Mouse (Mus musculus): ENCODE measurements at regions not wholly inside any gene's neighbourhood (a gene's known extent, or its start where the extent isn't known, plus 50 kb on each side); places are given as distances from the start of the nearest gene placed in this dataset.

DNA sequence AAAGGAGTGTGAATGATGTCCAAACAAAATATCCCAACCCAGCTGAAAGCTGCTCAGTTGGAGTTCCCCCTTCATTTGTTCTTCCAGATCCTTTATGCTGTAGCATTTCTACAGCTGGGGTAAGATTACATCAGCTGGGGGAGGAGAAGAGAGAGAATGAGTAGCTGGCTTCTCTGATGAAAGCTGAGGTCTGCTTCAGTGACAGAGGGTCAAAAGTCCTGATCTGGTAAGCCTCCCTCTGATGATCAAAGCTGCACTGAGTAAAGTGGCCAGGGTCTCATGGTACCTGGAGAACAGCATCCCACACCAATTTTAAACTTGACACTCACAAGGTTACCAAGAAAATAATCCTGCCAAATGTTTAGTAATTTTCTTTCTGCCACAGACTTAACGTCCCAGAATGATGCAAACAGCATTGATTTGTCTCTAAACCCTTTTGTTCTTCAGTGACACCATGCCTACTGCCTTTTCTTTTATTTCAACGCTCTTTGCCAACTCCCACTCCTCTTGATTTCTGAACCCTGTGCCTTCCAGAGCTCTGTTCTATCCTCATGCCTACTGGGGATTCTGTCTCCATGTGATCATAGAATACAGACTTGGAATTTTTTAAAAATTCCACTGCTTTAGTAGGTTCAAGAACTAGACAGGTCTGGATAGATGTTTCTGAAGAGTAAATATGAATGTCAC is 119.3 kb upstream of the Fshr start:
- Histone ChIP-seq H3K27me3 (replicated peaks; ENCODE audit: control insufficient read depth, insufficient read depth, low read length) (no peaks in the 10 kb centered on the region), H3K36me3 (ENCODE audit: control insufficient read depth, insufficient read depth, low read length) (no peaks in the 10 kb centered on the region), H3K9me3 (ENCODE audit: control insufficient read depth, low read length) (no peaks in the 10 kb centered on the region), H3K27ac (ENCODE audit: low read length) (no peak overlapping the region), H3K4me3 (ENCODE audit: low read length) (no peak overlapping the region), H3K9ac (ENCODE audit: low read depth, low read length) (no peak overlapping the region), H3K4me1 (ENCODE audit: control insufficient read depth, insufficient read depth, low read length) (no peaks in the 10 kb centered on the region), H3K4me2 (ENCODE audit: low read depth, low read length) (no peak overlapping the region)
- 60% methylated on average over 2 of the region's 2 CpGs for WGBS
- ATAC-seq, result no peak

GRCm38 (mm10) chr17:89318356-89318755 is 117.9 kb upstream of the Fshr start:
- Histone ChIP-seq H3K4me1 (ENCODE audit: control insufficient read depth, insufficient read depth, low read length) (no peaks in the 10 kb centered on the region), H3K27ac (ENCODE audit: low read length) (no peak overlapping the region), H3K9ac (ENCODE audit: low read depth, low read length) (no peak overlapping the region), H3K27me3 (replicated peaks; ENCODE audit: control insufficient read depth, insufficient read depth, low read length) (no peaks in the 10 kb centered on the region), H3K4me2 (ENCODE audit: low read depth, low read length) (no peak overlapping the region), H3K36me3 (ENCODE audit: control insufficient read depth, insufficient read depth, low read length) (no peaks in the 10 kb centered on the region), H3K9me3 (ENCODE audit: control insufficient read depth, low read length) (no peaks in the 10 kb centered on the region), H3K4me3 (ENCODE audit: low read length) (no peak overlapping the region)
- WGBS, result 86% methylated on average over 1 of the region's 1 CpGs
- ATAC-seq, result no peak

DNA sequence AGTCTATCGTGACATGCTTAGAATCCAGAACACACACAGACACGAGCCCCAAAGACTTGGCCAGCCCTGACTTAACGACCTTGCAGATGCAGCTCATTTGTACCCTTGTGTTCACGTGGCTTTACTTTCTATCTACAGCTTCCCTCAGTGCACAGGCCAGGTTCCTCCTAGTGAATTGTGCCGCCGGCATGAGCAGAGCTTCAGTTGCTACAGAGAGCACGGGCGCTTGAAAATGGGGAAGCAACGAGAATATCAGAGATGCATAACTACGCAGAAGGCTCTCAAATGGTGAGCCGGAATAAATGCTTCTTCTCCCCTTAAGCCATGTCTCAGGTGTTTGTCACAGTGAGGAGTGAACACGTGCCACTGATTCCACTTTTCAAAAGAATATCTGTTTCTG is 110.7 kb upstream of the Fshr start:
- ATAC-seq, result no peak
- Histone ChIP-seq H3K4me2 (ENCODE audit: low read depth, low read length) (no peak overlapping the region), H3K27me3 (replicated peaks; ENCODE audit: control insufficient read depth, insufficient read depth, low read length) (no peaks in the 10 kb centered on the region), H3K36me3 (ENCODE audit: control insufficient read depth, insufficient read depth, low read length) (no peaks in the 10 kb centered on the region), H3K27ac (ENCODE audit: low read length) (no peak overlapping the region), H3K9ac (ENCODE audit: low read depth, low read length) (no peak overlapping the region), H3K4me1 (ENCODE audit: control insufficient read depth, insufficient read depth, low read length) (no peaks in the 10 kb centered on the region), H3K9me3 (ENCODE audit: control insufficient read depth, low read length) (no peaks in the 10 kb centered on the region), H3K4me3 (ENCODE audit: low read length) (no peak overlapping the region)
- WGBS, result 81% methylated on average over 12 of the region's 12 CpGs

DNA sequence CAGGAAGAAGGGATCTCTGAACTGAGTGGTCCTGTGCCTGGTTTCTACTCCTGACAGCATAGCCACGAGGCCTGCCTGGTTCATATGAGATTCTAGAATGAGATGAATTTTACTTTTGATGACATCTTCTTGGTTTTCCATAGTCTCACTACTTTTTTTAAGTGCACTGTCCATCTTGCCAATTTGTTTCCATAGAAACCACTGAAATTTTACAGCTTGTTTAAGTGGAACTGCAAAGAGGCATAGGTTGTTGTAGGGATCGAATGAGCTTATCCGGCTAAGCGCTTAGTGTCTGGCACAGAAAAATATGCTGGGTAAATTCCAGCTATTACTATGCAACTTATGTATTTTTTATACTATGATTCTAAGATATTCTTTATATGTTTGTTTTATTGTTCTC is 100.8 kb upstream of the Fshr start:
- Histone ChIP-seq H3K27ac (ENCODE audit: low read length) (no peak overlapping the region), H3K9me3 (ENCODE audit: control insufficient read depth, low read length) (no peaks in the 10 kb centered on the region), H3K4me2 (ENCODE audit: low read depth, low read length) (no peak overlapping the region), H3K4me3 (ENCODE audit: low read length) (no peak overlapping the region), H3K4me1 (ENCODE audit: control insufficient read depth, insufficient read depth, low read length) (no peaks in the 10 kb centered on the region), H3K9ac (ENCODE audit: low read depth, low read length) (no peak overlapping the region), H3K27me3 (replicated peaks; ENCODE audit: control insufficient read depth, insufficient read depth, low read length) (no peaks in the 10 kb centered on the region), H3K36me3 (ENCODE audit: control insufficient read depth, insufficient read depth, low read length) (no peaks in the 10 kb centered on the region)
- WGBS, result 71% methylated on average over 4 of the region's 4 CpGs
- no peak for ATAC-seq

- H3K27ac ChIP-seq (ENCODE audit: low read length), result no peak overlapping the region
- H3K9me3 ChIP-seq (ENCODE audit: control insufficient read depth, low read length), result no peaks in the 10 kb centered on the region
- no peak overlapping the region for H3K4me2 ChIP-seq (ENCODE audit: low read depth, low read length)
- WGBS, result 36% methylated on average over 4 of the region's 4 CpGs
- H3K36me3 ChIP-seq (ENCODE audit: control insufficient read depth, insufficient read depth, low read length), result no peaks in the 10 kb centered on the region
- no peak for ATAC-seq
- no peak overlapping the region for H3K9ac ChIP-seq (ENCODE audit: low read depth, low read length)
- H3K27me3 ChIP-seq (replicated peaks; ENCODE audit: control insufficient read depth, insufficient read depth, low read length), result no peaks in the 10 kb centered on the region
- no peak overlapping the region for H3K4me3 ChIP-seq (ENCODE audit: low read length)
- no peaks in the 10 kb centered on the region for H3K4me1 ChIP-seq (ENCODE audit: control insufficient read depth, insufficient read depth, low read length)
Measured at GRCm38 (mm10) chr17:89297277-89298002, 97.0 kb upstream of the Fshr start.

- 89% methylated on average over 2 of the region's 2 CpGs for WGBS
- H3K27me3 ChIP-seq (replicated peaks; ENCODE audit: control insufficient read depth, insufficient read depth, low read length), result no peaks in the 10 kb centered on the region
- H3K27ac ChIP-seq (ENCODE audit: low read length), result no peak overlapping the region
- no peaks in the 10 kb centered on the region for H3K36me3 ChIP-seq (ENCODE audit: control insufficient read depth, insufficient read depth, low read length)
- no peak overlapping the region for H3K4me2 ChIP-seq (ENCODE audit: low read depth, low read length)
- H3K4me3 ChIP-seq (ENCODE audit: low read length), result no peak overlapping the region
- H3K9me3 ChIP-seq (ENCODE audit: control insufficient read depth, low read length), result no peaks in the 10 kb centered on the region
- H3K4me1 ChIP-seq (ENCODE audit: control insufficient read depth, insufficient read depth, low read length), result no peaks in the 10 kb centered on the region
- ATAC-seq, result no peak
- H3K9ac ChIP-seq (ENCODE audit: low read depth, low read length), result no peak overlapping the region
Measured at GRCm38 (mm10) chr17:89281321-89281720, 80.8 kb upstream of the Fshr start.

DNA sequence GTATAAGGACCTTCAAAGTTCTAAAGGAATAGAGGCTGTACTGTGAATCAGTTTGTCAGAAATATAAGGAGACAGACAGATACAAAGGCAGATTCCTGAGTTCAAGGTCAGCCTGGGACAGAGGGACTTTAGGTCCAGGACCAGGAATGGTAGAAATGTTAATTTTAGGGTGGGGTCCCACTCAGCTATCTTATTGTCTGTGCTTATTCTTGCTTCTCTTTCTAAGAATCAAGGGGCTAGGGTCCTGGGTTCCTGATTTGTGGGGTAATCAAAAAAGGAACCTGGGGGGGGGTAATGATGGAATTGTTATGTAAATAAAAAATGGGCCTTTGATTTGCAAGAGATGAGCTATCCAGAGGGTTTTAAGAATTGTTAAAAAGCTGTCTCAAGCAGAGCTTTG is 71.7 kb upstream of the Fshr start:
- no peak for ATAC-seq
- Histone ChIP-seq H3K9ac (ENCODE audit: low read depth, low read length) (no peak overlapping the region), H3K27ac (ENCODE audit: low read length) (no peak overlapping the region), H3K9me3 (ENCODE audit: control insufficient read depth, low read length) (no peaks in the 10 kb centered on the region), H3K4me3 (ENCODE audit: low read length) (no peak overlapping the region), H3K27me3 (replicated peaks; ENCODE audit: control insufficient read depth, insufficient read depth, low read length) (no peaks in the 10 kb centered on the region), H3K4me2 (ENCODE audit: low read depth, low read length) (no peak overlapping the region), H3K36me3 (ENCODE audit: control insufficient read depth, insufficient read depth, low read length) (no peaks in the 10 kb centered on the region), H3K4me1 (ENCODE audit: control insufficient read depth, insufficient read depth, low read length) (no peaks in the 10 kb centered on the region)

- ATAC-seq, result no peak
- Histone ChIP-seq H3K4me1 (ENCODE audit: control insufficient read depth, insufficient read depth, low read length) (no peaks in the 10 kb centered on the region), H3K9me3 (ENCODE audit: control insufficient read depth, low read length) (no peaks in the 10 kb centered on the region), H3K36me3 (ENCODE audit: control insufficient read depth, insufficient read depth, low read length) (no peaks in the 10 kb centered on the region), H3K27ac (ENCODE audit: low read length) (no peak overlapping the region), H3K4me2 (ENCODE audit: low read depth, low read length) (no peak overlapping the region), H3K4me3 (ENCODE audit: low read length) (no peak overlapping the region), H3K9ac (ENCODE audit: low read depth, low read length) (no peak overlapping the region), H3K27me3 (replicated peaks; ENCODE audit: control insufficient read depth, insufficient read depth, low read length) (no peaks in the 10 kb centered on the region)
- 76% methylated on average over 3 of the region's 3 CpGs for WGBS
Measured at GRCm38 (mm10) chr17:89255687-89256086, 55.2 kb upstream of the Fshr start.

DNA sequence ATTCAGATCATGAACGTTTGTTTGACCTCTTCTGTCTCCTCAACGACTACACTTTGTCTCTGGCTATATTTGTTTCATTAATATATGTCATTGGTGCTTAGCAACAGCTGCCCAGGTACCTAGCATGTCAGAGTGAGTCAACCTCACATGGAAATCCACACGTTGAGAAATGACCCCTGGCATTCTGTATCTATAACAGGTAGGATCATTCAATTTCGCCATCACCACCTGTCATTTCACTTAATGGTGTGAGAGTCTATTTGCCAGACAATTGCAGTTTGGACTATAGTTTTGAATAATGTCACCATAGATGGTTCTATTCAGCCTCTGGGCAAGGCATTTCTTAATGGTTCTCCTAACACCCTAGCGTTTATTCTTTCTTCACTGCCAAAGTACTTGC is 50.3 kb upstream of the Fshr start:
- Histone ChIP-seq H3K27me3 (replicated peaks; ENCODE audit: control insufficient read depth, insufficient read depth, low read length) (no peaks in the 10 kb centered on the region), H3K4me1 (ENCODE audit: control insufficient read depth, insufficient read depth, low read length) (no peaks in the 10 kb centered on the region), H3K9ac (ENCODE audit: low read depth, low read length) (no peak overlapping the region), H3K4me3 (ENCODE audit: low read length) (no peak overlapping the region), H3K9me3 (ENCODE audit: control insufficient read depth, low read length) (no peaks in the 10 kb centered on the region), H3K4me2 (ENCODE audit: low read depth, low read length) (no peak overlapping the region), H3K27ac (ENCODE audit: low read length) (no peak overlapping the region), H3K36me3 (ENCODE audit: control insufficient read depth, insufficient read depth, low read length) (no peaks in the 10 kb centered on the region)
- WGBS, result 73% methylated on average over 5 of the region's 5 CpGs
- no peak for ATAC-seq

Measured in intestine, embryonic 16.5 days (tissue).